Mouse (Mus musculus) gastrocnemius, adult 2 months (tissue): ENCODE measurements around the gene Hirip3. TPM values are rescaled to one million over a fixed set of nuclear protein-coding genes. Genes with fewer than 3 reads are reported as not detected.
A peak's percentile ranks its signal among the peaks of the same experiment; 100 is the strongest.

Experiments
- DNase-seq: peaks from one replicate; pipeline ENCODE4 v3.0.0; 2022
- H3K27ac ChIP-seq: fragments of 200-600 bp; 2 replicates; pipeline ENCODE4 v1.8.1; 2022; ENCODE audit warnings: mild to moderate bottlenecking
- H3K4me3 ChIP-seq: fragments of 200-600 bp; 2 replicates; pipeline ENCODE4 v1.8.1; 2022; ENCODE audit warnings: mild to moderate bottlenecking, moderate library complexity
- CTCF ChIP-seq: fragments of 200-600 bp; IDR thresholded peaks from 2 replicates; pipeline ENCODE4 v1.8.1; 2022; ENCODE audit warnings: antibody characterized with exemption, mild to moderate bottlenecking, moderate library complexity
- intact Hi-C: fragments of 180-260 bp; cut with DNase I; formaldehyde crosslinking; loops from one replicate; pipeline ENCODE4 v1.15.1; 2025
- total RNA-seq, 2 experiments: library from RNA; stranded (reverse); gene quantifications; 2 replicates each; pipeline ENCODE4 v1.2.3; 2021

Hirip3 gene
- total RNA-seq, 2 experiments from 2014 or later, result 5.3 to 6.3 TPM

DNA sequence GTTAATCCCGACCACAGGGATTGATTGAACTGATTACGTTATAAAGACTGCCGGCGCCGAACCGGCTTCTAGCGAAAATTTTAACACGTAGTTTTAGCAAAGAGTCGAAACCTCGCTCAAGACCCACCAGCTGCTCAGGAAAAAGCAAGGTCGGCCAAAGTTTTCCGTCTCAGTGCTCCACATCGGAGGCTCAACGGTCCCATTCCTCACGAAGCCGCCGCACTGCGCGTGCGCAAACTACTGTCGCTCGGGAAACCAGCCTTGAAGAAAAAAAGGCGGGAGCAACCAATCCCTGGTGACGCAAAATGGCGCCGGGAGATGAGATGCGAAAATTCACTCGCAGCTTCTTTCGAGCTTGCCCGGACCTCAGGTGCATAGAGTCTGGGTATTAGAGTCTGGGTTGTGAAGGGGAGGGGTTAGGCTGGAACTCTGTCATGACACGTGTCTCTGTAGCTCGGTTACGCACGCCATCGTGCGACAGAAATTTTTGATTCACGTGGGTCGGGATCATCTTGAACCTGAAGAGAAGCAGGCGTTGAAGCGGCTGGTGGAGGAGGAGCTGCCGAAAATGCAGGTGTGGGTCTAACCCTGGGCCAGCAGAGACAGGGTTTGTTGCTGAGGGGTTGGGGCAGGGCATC lies 494 bp downstream of the Hirip3 start, which contains the start of gene Ino80e:
Ino80e (minus strand) TSS at position 231 of the 638 bp plus-strand sequence.
- intact Hi-C loops, result loop anchor here (2.0 to 5.0 kb wide), 2 partner anchors 21 to 40 kb away; no protein-coding TSS in a partner anchor
- DNase-seq, result peak; percentile 95
- Histone ChIP-seq H3K4me3 (peak within 1 kb of the TSS; percentile 87), H3K27ac (peak within 1 kb of the TSS; percentile 95)
- 0 out of 2 replicates have a peak, but pooled peaks have one; percentile 3 for TF ChIP-seq CTCF

DNA sequence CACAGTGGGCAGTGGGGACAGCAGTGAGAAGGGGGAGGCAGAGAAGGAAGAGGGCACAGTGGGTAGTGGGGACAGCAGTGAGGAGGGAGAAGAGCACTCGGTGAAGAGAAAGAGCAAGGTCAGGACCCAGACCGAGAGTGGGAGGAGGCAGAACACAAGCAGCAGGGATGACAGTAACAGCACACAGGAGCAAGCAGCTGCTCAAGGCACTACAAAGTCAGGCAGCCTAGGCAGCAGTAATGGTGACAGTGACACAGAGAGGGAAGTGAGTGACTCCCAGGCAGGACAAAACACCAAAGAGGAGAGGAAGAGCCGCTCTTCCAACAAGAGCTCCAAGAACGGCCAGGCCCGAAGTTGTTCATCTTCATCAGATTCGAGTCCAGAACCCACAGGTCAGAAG lies 2.0 kb downstream of the Hirip3 start:
- intact Hi-C loops, result loop anchor here (2.0 to 5.0 kb wide), 2 partner anchors 19 to 41 kb away; no protein-coding TSS in a partner anchor
- TF ChIP-seq CTCF, result no peak

DNA sequence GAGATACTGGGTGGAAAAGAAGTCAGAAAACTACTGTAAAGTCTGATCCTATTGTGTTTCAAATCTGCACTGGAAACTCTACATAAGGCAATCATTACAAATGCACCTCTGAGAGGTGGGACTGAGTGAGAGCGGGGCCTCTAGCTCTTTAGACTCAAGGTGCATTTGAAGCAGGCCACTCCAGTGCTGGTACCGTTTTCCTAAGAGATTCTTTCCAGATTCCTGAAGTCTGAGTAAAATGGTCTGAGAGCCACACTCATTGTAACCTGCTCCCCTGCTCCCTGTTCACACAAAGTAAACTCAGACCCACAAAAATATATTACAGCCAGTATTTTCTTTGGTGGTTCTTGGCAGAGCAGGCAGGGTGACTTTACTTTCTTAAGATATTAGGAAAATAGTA lies 5.8 kb downstream of the Hirip3 start:
- Histone ChIP-seq H3K4me3 (no peak overlapping the region), H3K27ac (no peak overlapping the region)
- no peak for DNase-seq
- intact Hi-C loops, result no loop called here
- no peak for TF ChIP-seq CTCF

More for the DNA sequence above, 2.0 kb downstream of the Hirip3 start:
- Histone ChIP-seq H3K27ac (no peak overlapping the region), H3K4me3 (no peak overlapping the region)
- no peak for DNase-seq

DNA sequence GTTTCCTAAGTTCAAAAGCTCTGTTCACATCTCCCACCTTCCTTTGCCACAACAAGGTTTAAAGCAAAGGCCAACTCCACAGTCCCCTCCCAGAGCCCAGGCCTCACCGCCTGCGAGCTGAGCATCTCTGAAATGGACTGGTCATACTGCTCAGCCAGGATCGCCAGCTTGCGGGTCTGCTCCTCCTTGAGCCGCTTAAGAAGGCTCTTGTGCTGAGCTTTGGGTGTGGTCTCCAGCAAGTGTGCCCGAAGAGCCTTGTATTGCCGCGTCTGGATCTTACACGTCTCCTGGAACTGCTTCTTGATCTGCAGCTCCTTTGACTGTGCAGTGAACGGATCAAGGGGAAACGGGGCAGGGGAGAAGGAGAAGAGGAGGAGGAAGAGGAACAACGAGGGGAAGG lies 6.2 kb downstream of the Hirip3 start:
- no peak overlapping the region for H3K27ac ChIP-seq
- TF ChIP-seq CTCF, result no peak
- no peak for DNase-seq
- H3K4me3 ChIP-seq, result no peak overlapping the region
- intact Hi-C loops, result no loop called here

DNA sequence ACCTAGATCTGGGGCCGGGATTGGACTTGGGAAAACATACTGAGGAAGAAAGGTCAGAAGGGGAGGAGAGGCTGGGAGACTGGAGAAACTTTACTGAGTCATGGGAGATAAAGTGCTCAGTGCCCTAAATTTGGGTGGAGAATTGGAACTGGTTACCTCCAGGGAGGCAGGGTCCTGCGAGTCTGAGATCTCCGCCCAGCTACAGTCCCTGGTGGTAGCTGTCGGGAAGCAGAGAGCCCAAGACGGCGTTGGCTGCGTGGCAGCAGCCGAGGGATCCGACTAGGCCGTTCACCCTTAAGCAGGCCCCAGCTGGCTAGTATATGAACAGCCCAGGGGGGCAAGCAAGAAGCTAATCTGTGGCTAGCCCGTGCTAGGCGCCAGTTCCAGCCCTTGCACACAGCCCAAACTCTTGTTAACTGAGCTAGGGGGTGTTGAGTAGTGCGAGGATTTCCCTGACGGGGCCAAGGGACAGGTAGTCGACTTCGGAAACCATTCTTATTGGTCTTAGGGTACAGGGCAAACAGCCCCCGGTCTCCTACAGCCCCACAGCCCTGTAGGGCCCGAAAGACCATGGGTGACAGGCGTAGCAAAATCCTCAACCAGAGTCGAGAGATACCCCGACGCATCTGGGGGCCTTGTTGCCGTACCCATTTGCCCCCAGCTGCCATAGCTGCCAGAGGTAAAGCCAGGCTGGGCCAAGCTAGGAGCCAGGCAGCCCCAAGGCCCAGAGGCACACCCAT lies 8.2 kb downstream of the Hirip3 start:
- Histone ChIP-seq H3K4me3 (no peak overlapping the region), H3K27ac (peak overlapping the region; percentile 35)
- intact Hi-C loops, result no loop called here
- no peak for DNase-seq
- TF ChIP-seq CTCF, result no peak

DNA sequence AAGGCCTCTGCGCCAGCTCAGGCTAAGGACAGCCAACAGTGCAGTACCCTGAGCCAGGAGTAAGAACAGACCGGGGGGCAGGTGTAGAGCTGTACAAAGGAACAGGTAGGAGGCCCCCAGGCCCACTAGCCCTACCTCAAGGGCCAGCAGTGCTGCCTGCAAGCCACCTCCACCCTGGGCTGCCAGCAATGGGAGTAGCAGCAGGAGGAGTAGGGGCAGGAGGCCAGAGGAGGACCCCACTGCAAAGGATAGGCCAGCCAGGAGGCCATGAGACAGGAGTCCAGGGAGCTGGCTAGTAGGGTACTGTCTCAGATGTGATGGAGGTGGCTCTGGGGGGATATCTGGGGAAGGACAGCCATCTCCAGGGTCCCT lies 8.7 kb downstream of the Hirip3 start:
- H3K4me3 ChIP-seq, result no peak overlapping the region
- no peak for TF ChIP-seq CTCF
- DNase-seq, result no peak
- intact Hi-C loops, result no loop called here
- peak overlapping the region; percentile 35 for H3K27ac ChIP-seq

DNA sequence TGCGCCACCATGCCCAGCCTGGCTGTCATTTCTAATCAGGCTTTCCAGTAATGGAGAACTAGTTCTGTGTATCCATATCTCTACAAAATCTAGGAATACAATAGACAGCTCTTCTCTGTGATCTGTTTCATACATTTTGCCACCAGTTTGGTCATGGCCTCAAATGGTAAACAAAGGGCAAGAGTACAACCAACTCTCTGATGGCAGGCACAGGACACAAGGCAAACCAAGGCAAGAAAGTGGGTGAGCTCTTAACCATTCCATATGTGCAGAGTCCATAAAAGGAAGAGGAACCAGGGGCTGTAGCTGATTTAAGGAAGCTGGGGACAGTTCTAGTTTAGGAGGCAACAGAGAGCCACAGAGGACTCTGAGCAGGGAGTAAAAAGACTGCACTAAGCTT lies 15.5 kb downstream of the Hirip3 start:
- no peak for TF ChIP-seq CTCF
- H3K4me3 ChIP-seq, result no peak overlapping the region
- intact Hi-C loops, result no loop called here
- H3K27ac ChIP-seq, result no peak overlapping the region
- DNase-seq, result no peak

DNA sequence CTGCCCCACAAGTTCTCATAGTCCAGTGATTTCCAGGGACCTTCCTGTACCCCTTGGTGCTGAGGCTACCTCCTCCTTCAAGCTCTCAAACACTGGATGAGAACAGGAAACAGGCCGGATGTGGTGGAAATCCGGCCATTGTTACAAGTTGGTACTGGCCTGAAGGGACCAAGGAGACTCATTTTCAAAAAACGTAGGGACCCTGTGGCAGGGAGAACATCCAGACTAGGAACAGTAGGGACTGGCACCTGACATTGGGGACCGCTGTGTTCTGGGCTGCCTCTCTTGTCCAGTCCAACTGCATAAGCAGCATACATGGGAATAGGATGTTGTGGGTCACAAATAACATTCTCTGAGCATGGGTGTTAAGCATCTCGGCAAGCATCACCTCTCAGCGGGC lies 19.3 kb downstream of the Hirip3 start:
- no peak for DNase-seq
- TF ChIP-seq CTCF, result no peak
- Histone ChIP-seq H3K4me3 (peak overlapping the region; percentile 94), H3K27ac (peak overlapping the region; percentile 97)
- intact Hi-C loops, result loop anchor here (5.0 kb wide), 1 partner anchor 59 kb away; no protein-coding TSS in a partner anchor

DNA sequence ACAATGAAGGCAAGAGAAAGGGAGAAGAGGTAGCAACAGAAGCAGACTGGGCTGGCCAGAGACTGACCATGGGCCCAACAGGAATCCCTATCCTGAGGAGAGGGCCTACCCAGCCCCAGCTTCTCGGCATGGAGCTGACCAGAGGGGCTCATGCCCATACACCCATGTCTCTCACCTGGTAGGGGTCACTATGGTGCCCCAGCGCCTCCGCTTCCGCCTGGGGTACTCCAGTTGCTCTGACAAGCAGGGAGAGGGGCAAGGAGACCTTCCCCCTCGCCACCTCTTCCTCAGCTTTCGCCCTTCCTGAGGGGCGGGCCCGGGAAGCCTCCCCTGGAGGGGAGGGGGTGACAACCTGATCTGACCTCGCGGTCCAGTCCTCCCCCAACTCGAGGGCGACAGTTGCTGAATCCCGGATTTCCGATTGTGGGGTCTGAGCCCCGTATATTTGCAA lies 22.0 kb downstream of the Hirip3 start:
- Histone ChIP-seq H3K4me3 (peak overlapping the region; percentile 94), H3K27ac (peak overlapping the region; percentile 97)
- intact Hi-C loops, result loop anchor here (2.0 to 5.0 kb wide), 3 partner anchors 15 to 61 kb away; partner anchors contain the start of gene Ino80e
- DNase-seq, result peak; percentile 30
- no peak for TF ChIP-seq CTCF

DNA sequence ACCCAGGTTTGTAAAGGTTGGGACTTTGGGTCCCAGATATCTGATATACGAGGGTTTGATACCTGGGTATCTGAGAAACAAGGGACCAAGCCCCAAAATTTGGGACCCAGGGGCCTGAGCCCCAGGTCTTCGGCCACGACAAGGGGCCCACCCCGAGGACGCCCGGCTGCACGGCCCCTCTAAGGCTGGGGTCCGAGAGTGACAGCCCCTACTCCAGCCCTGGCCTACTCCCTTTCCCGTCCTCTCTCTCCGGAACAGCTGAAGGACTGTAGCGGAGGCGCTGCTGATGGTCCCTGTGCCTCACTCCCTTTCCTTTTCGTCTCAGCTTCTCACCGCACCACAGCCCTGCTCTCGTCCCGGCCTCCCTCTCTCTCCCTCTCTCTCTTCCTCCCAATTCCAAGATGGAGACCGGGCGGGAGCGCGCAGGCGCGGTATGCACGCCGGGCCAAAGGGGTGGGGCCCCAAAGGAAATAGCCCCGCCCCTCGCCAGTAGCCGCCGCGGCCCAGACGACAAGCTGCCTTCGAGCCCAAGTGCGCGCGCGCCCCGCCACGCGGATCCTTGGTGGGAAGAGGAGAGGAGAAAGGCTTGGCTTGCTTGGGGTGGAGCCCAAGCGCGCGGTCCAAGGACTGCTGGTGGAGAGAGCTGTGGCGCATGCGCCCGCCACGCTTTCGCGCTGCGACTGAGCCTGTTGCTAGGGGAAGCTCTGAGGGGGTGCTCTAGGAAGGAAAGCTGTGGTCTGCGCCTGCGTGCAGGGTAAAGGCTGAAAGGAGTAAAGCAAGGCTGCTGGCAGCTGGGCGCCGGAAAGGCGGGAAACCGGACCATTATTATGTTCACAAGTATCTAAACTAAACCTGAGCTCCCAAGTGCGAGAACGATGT lies 22.8 kb downstream of the Hirip3 start, which contains the start of gene Taok2:
Taok2 (minus strand) TSS at position 418 of the 879 bp plus-strand sequence.
- intact Hi-C loops, result loop anchor here (2.0 to 5.0 kb wide), 2 partner anchors 14 to 62 kb away; no protein-coding TSS in a partner anchor
- Histone ChIP-seq H3K4me3 (peak within 1 kb of the TSS; percentile 94), H3K27ac (peak within 1 kb of the TSS; percentile 97)
- DNase-seq, result peak; percentile 98
- no peak for TF ChIP-seq CTCF

DNA sequence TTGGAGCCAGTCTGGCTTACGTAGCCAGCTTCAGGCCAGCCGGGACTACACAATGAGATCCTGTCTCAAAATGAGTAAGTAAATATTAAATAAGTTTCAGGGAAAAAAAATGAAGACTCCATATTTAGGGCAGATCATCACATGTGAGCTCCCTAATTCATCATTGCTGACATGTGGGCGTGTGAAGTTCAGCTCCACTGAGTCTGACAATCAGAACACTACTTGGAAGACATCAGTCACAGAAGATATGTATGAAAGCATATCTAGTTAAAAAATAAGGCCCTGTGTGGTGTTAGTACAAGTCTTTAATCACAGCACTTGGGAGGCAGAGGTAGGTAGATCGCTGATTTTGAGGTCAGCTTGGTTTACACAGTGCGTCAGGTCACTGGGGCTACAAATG lies 25.5 kb downstream of the Hirip3 start:
- H3K4me3 ChIP-seq, result no peak overlapping the region
- no peak for TF ChIP-seq CTCF
- intact Hi-C loops, result no loop called here

DNA sequence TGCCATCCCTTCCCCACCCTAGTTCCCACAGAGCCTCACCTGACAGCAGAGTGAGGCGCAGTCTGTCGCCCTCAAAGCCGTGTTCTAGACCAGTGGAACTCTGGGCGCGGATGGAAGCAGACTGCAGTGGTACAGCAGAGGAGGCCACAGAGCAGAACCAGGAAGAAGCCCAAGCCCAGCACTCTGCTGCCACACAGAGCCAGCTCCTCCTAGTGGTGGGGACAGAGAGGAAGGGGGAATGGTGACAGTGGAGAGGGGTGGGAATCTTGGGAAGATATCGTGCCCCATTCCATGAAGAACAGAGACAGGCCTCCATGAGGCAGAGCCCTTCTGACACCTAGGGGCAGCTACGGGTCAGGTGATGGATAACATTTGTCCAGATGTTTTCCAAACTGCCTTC lies 27.1 kb downstream of the Hirip3 start:
- intact Hi-C loops, result no loop called here
- peak; percentile 34 for DNase-seq
- H3K4me3 ChIP-seq, result peak overlapping the region; percentile 45
- H3K27ac ChIP-seq, result peak overlapping the region; percentile 56; the same call in 1 of the 2 replicates
- TF ChIP-seq CTCF, result peak; percentile 54

More for the DNA sequence above, 25.5 kb downstream of the Hirip3 start:
- no peak overlapping the region for H3K27ac ChIP-seq
- no peak for DNase-seq
